Mouse (Mus musculus) left cerebral cortex, postnatal 10 days (tissue): Measurements from ENCODE around the gene Tlx2. TPM values are rescaled to one million over a fixed set of nuclear protein-coding genes. Genes with fewer than 3 reads are reported as not detected.
A peak's percentile ranks its signal among the peaks of the same experiment; 100 is the strongest.

ENCODE experiments used
- DNase-seq, 2 experiments: peaks; one replicate each; pipeline ENCODE4 v3.0.0; 2021 to 2022; ENCODE audit warnings: low spot score in 2 of 2, mixed read lengths in 1 of 2; ENCODE audit errors: extremely low spot score in 1 of 2
- intact Hi-C: fragments of 180-260 bp; cut with DNase I; formaldehyde crosslinking; loops from one replicate; pipeline ENCODE4 v1.15.1; 2025
- total RNA-seq, 2 experiments: library from RNA; stranded (reverse); gene quantifications; 2 replicates each; pipeline ENCODE4 v1.2.3; 2021

The Tlx2 gene
- not detected for total RNA-seq

DNA sequence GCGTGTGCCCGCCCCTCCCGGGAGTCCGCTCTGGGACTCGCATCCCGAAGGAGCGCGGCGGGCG is at the start of gene Tlx2:
Tlx2 (minus strand) TSS at position 47 of the 64 bp plus-strand sequence.
- intact Hi-C loops = no loop called here
- no peak for DNase-seq

DNA sequence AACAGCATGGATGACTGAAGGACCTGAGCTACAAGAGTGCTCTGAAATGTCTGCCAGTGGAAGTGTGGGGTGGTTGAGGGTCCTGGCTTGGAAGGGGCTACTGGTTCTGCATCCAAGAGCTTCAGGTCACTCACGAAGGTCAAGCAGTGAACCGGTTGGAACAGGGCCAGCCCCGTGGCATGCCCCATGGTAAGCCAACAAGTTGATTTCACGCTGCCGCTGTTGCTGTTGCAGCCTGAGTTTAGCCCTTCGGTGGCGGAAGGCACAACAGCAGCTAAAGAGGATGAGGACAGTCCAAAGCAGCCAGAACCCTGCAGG is 49.6 kb upstream of the Tlx2 start:
- DNase-seq = no peak
- intact Hi-C loops = loop anchor here (5.0 kb wide), 1 partner anchor 43 kb away; no protein-coding TSS in a partner anchor

DNA sequence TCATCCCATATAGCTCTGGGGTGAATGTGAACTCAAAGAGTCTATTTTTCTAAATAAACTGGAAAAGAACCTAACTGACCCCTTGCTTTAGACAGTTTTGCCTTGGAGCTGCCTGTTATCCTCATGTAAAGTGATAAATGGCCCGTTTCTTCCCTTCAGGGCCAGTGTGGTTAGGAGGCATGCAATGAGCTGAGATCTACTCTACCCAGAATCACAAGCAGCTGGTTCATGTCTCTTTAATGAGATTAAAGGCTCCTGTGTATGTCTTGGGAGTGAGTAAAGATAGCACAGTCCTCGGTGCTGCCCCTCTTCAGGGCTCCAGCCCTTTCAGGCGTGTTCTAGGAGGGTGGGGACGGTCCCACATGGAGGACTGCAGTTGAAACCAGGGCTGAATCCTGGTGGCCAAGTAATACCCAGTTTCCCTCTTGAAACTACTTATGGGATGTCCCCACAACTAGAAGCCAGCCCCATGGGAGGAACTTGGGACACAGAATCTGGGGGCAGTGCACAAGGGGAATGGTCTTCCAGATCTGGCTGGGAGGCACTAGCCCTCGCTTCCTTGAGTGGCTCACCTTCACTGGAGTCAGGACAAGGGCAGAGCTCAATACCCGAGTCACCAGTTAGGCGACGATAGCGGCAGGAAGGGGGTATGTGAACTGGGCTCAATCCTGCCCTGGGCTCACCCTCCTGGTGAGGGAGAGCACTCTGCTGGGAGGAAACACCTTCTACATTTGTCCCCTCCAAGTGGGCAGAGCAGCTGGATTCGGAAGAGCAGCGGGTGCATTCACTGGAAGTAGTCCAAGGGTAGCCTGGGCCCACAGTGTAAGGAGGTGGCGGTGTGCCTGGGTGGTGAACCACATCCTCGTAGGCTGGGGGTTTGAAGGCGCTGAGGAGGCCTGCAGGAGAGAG is 49.0 kb upstream of the Tlx2 start:
- intact Hi-C loops = no loop called here

DNA sequence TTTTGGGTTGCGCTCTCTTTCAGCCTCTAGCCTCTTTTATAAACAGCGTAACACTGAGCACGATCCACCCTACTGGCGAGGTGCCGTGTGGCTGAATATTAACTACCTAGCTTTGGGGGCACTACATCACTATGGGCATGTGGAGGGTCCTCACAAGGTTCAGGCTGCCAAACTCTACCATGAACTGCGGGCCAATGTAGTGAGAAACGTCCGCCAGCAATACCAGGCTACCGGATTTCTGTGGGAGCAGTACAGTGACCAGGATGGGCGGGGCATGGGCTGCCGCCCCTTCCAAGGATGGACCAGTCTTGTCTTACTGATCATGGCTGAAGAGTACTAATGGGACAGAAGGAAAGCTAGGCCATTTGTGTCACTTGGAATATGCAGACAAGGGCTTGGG is 48.3 kb upstream of the Tlx2 start:
- DNase-seq = no peak
- intact Hi-C loops = no loop called here

More for the DNA sequence above, 49.0 kb upstream of the Tlx2 start:
- DNase-seq = no peak

DNA sequence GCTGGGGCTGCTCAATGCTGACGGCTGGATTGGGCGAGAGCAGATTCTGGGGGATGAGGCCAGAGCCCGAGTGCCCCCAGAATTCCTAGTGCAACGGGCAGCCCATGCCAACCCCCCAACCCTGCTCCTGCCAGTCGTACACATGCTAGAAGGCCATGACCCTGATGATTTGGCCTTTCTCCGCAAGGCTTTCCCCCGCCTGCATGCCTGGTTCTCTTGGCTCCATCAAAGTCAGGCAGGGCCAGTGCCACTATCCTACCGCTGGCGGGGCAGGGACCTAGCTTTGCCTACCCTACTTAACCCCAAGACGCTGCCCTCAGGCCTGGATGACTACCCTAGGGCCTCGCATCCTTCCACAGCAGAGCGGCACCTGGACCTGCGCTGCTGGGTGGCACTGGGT is 47.5 kb upstream of the Tlx2 start:
- intact Hi-C loops = no loop called here
- DNase-seq = no peak

DNA sequence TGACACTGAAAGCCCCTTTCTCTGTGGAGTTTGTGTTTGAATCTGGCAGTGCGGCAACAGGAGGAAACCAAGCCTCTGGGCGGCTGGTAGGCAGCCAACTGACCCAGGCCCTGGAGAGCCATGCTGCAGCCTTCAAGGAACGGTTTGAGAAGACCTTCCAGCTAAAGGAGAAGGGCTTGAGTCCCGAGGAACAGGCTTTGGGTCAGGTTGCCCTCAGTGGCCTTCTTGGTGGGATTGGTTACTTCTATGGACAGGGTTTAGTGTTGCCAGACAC is 47.0 kb upstream of the Tlx2 start:
- DNase-seq = no peak
- intact Hi-C loops = no loop called here

DNA sequence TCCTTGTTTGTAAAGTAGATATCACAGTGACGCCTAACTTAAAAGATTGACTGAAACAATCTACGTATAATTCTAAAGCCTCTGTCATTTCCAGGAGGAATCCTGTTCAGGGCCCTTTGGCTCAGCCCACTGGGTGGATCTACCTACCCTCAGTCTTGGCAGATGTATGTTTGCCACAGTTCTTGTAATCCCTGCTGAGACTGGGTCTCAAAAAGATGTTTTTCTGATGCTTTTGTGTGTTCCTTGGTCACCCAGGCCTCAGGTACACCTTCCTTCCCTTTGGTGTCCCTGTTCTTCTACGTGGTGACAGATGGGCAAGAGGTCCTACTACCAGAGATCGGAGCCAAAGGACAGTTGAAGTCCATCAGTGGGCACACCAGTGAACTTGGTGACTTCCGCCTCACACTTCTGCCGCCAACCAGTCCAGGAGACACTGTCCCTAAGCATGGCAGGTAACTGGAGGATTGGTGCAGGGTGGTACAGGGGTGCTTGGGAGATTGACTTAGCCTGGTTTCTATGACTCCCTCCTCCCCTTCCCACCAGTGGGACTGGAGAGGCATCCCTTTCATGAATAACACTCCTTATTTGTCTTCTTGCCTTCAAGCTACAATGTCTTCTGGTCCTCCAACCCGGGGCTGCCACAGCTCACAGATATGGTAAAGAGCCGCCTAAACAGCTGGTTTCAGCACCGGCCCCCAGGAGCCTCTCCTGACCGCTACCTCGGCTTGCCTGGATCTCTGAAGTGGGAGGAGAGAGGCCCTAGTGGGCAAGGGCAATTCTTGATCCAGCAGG is 46.5 kb upstream of the Tlx2 start:
- DNase-seq = no peak
- intact Hi-C loops = no loop called here

DNA sequence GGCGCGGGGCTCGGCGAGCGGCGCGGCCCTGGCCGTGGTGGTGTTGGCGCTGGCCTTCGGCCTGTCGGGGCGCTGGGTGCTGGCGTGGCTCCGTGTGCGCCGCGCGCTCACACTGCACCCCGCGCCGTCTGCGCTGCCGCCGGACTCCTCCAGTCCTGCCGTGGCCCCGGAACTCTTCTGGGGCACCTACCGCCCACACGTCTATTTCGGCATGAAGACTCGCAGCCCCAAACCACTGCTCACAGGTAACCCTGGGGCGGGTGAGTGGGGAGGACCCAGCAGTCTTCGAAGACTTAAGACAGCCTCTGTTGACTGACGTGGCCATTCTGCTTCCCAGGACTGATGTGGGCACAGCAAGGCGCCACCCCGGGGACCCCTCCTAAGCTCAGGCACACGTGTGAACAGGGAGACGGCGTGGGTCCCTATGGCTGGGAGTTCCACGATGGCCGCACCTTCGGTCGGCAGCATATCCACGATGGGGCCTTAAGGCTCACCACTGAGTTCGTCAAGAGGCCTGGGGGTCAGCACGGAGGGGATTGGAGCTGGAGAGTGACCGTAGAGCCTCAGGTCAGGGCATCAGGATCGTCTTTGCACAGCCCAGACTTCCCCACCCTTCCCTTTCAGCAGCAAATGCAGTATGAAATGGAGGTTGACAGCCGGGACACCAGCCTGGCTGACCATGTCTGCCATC is 45.7 kb upstream of the Tlx2 start:
- intact Hi-C loops = no loop called here
- no peak for DNase-seq

DNA sequence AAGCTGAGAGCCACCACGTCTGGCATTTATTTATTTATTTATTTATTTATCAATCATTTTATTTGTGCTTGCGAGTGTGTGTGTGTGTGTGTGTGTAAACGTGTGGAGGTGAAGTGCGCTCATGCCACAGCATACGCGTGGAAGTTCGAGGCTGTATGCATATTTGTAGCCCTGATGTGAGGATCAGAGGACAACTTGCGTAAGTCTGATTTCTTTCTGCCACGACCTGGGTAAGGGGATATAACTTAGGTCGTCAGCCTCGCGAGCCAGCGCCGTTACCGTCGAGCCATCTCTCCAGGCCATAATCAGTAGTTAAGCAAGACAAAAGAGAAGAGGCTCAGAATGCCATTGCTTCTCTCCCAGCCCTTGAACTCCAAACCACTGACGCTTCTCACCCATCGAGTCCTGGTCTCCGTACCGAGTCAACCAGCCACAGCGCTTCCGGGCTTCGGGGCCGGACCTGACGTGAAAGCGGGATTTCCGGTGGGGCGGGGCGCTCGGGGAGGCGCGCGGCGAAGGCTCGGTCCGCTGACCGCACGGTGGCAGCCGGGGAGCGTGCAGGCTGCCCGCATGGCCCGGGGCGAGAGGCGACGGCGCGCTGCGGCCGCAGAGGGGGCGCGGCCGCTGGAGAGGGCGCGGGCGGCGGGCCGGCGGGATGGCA is 45.0 kb upstream of the Tlx2 start, which contains the start of gene Mogs:
Mogs (plus strand) TSS at position 486 of the 661 bp plus-strand sequence.
- DNase-seq = peak; percentile 89 to 97
- intact Hi-C loops = no loop called here

DNA sequence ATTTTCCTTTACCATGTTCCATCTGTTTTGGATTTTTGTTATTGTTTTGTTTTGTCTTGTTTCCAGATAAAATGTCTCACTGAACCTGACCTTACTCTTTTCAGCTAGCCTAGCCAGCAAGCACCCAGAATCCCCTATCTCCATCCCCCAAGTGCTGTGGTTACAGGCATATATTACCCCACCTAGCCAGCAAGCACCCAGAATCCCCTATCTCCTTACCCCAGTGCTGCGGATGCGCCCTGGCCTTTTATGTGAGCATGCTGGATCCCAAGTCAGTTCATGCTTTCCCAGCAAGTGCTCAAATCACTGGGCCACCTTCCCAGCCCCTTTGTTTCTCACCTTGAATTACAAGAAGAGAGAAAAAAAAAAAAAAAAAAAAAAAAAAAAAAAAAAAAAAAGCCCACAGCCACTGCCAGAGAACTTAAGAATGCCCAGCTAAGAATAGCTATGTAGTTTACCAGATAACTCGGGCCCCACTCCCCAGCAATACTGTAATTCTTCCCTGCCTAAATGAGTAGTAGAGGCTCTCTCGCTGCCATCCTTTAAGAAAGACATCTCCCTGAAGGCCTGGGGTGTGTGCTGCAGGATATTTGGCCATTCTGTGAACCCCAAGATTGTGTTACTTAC is 41.5 kb upstream of the Tlx2 start:
- DNase-seq = no peak
- intact Hi-C loops = no loop called here

DNA sequence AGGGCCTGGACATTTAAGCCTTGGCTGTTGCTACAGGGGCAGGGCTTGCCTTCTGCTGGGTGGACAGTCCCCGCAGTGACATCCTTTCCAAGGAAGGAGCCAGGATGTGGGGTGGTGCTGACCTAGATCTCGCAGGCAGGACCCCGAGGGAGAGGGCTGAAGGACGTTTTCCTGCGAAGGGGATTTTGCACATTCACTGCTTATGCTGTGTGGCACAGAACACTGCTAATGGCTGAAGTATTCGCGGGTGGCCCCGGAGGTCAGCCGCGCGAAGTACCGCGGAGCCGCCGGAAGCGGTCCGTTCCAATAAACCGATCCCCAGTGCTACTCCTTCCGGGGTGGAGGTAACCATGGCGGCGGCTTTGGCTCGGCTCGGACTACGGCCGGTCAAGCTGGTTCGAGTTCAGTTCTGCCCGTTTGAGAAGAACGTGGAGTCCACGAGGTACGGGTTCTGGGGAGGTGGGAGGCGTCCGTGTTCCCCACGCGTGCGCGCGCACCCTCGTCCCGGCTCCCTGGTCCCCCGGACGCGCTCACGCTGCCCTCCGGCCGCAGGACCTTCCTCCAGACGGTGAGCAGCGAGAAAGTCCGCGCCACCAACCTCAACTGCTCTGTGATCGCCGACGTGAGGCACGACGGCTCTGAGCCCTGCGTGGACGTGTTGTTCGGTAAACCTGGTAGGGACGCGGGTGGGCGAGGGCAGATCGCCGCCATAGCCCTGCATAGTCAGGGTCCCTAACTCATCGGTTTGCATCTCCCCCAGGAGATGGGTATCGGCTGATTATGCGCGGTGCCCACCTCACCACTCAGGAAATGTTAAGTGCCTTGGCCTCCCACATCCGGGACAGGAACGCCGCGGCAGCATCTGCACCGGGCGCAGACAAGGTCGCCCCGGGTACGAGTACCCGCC is 38.9 kb upstream of the Tlx2 start, which contains the start of gene Mrpl53:
Mrpl53 (plus strand) TSS at position 279 of the 907 bp plus-strand sequence.
- intact Hi-C loops = no loop called here
- DNase-seq = peak in 1 of 2 experiments; percentile 88

DNA sequence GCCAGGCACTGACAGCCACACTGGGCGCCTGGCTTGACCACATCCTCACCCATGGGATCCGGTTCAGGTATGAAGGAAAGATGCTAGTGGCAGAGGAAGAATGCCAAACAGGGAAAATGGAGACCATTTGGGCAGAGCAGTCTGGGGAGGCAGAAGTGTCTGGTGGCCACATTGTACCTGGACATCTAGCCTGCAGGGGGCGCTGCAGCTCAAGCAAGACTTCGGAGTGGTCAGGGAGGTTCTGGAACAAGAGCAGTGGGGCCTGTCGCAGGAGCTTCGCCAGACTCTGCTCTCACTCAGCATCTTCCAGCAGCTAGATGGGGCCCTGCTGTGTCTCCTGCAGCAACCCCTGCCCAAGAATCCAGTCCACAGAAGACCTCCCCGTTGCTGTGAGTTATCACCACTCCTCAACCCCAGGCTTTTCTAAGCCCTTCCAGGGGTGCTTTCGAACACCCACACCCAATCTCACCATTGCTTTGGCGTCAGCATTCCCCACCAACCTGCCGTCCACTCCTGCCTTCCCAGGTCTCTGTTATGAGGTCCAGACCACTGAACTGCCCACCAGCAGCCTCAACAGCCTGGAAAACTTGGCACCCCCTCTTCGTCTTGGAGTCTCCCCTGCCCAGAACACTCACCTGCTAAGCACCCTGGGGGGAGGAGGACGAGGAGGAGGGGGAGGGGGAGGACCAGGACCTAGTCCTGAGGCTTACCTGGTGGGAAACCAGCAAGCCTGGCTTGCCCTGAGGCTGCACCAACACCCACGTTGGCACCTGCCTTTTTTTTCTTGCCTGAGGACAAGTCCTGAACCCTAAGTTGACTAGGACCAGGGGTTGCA is 37.7 kb upstream of the Tlx2 start:
- peak in 1 of 2 experiments; percentile 86 for DNase-seq
- intact Hi-C loops = no loop called here

DNA sequence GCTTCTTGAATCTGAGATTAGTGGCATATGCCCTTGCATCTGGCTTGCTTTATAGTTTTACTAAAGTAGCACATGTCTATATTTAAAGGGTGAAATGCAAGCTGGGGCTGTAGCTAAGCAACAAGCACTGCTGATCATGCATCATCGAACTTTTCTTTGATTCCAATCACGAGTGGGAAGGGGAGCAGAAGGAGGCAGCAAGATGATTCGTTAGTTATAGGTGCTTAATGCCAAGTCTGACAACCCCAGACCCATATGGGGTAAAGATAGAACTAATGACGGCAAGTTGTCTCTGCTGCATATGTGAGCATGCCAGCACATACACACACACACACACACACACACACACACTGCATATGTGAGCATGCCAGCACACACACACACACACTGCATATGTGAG is 34.1 kb upstream of the Tlx2 start:
- no peak for DNase-seq
- intact Hi-C loops = no loop called here

DNA sequence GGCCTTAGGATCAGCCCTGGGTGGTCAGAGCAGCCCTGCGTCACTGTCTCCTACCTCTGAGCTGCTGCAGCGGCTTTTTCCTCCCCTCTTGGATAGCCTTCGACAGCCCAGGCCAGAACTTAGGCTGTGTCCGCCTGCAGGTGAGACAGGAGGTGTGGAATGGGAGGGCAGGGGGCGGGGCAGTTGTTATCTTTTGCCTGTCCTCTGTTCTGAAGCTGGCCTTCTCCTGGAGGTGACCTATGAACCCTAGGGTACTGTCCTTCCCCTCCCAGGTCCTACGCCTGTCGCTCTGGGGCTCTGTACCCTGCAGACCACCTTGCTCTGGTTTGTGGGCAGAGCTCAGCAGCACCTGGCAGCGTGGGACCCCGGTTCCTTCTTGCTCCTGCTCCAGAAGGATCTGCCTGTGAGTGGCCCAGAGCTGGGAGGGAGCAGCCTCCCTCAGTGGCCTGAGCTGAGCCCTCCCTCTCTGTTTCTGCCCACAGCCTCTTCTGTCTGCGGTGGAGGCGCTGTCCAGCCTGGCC is 33.1 kb upstream of the Tlx2 start:
- intact Hi-C loops = no loop called here
- DNase-seq = no peak

DNA sequence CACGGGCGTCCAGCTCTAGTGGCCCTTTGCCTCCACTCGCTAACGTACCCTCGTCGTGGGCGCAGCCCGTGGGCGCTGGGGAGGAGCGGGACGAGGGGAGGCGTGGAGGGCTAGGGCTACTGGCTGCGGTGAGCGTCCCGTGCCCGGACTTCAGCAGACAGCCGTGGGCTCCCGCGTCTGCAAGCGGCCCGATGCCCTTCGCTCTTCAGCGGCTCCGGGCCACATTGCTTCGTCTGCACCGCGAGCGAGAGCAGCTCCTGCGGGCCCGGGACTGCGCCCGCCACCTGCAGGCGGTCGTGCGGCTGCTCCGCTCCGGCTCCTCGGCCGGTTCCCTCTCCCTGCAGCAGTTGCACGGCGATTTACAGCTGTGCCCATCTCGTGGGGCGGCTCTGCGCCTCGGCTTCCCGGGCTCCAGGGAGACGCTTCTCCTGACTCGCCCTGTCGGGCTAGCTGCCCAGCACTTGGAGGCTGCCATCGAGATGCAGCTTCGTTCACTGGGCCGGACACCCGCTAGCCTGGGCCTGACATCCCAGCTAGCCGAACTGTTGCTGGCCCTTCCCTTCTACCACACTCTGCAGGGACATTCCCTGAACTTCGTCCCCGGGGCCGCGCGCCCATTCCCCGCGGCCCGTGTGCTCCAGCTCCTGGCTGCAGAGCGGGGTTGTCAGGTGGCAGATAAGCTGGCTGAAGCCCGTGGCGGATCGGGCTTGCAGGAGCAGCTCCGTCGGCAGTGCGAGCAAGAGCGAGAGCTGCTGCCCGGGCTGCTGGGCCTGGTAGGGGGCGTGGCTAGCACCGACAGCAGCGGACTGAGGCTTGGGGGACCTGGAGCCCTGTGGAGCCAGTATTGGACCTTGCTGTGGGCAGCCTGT is 31.8 kb upstream of the Tlx2 start:
- intact Hi-C loops = loop anchor here (2.0 kb wide), 1 partner anchor 105 kb away; no protein-coding TSS in a partner anchor

DNA sequence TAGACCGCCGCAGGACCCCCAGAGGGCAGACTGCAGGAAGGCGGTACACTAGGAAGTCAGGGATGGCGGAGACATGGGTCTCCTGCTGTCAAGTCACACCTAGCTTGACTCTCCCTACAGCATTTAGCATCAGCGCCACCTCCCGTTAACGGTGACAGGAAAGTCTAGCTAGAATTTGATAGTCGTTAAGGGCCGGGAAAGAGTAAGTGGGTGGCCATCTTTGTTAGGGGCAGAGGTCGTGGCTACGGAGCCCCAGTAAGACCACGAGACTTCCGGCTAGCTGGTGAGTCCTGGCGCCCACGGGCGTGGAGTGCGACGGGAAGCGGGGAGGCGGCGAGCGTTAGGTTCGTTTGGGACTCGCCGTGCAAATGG is 31.2 kb upstream of the Tlx2 start, which contains the start of the genes Ccdc142 and Gm42688:
Ccdc142 (plus strand) TSS at position 286 of the 372 bp plus-strand sequence.
Gm42688 (plus strand) TSS at position 302 of the 372 bp plus-strand sequence.
- intact Hi-C loops = loop anchor here (2.0 kb wide), 1 partner anchor 105 kb away; no protein-coding TSS in a partner anchor
- peak; percentile 90 for DNase-seq

More for the DNA sequence above, 31.8 kb upstream of the Tlx2 start:
- DNase-seq = peak in 1 of 2 experiments; percentile 84
